Mouse (Mus musculus) left cerebral cortex, postnatal 4 days (tissue): ENCODE results near the gene Mphosph10. TPM values are rescaled to one million over a fixed set of nuclear protein-coding genes. Genes with fewer than 3 reads are reported as not detected.

Source experiments
- DNase-seq: peaks from one replicate; pipeline ENCODE4 v3.0.0-alpha.2; 2022
- intact Hi-C: fragments of 180-260 bp; cut with DNase I; formaldehyde crosslinking; loops from one replicate; pipeline ENCODE4 v1.15.1; 2025
- total RNA-seq, 2 experiments: library from RNA; stranded (reverse); gene quantifications; 2 replicates each; pipeline ENCODE4 v1.2.3; 2021

Gene Mphosph10
- total RNA-seq, 2 experiments from 2014 or later: 15.0 to 17.9 TPM

- intact Hi-C loops: no loop called here
- no peak for DNase-seq
Observed at GRCm38 (mm10) chr7:64356661-64357060, 35.4 kb downstream of the Mphosph10 start.

GRCm38 (mm10) chr7:64354206-64354605, 37.9 kb downstream of the Mphosph10 start:
- DNase-seq: no peak
- intact Hi-C loops: no loop called here

- intact Hi-C loops: no loop called here
- DNase-seq: peak; percentile 71
Observed at GRCm38 (mm10) chr7:64351087-64351486, 41.0 kb downstream of the Mphosph10 start.

- intact Hi-C loops: no loop called here
Observed at GRCm38 (mm10) chr7:64349147-64349861, 42.8 kb downstream of the Mphosph10 start.

GRCm38 (mm10) chr7:64347813-64348212, 44.3 kb downstream of the Mphosph10 start:
- DNase-seq: no peak

More at GRCm38 (mm10) chr7:64349147-64349861, 42.8 kb downstream of the Mphosph10 start:
- peak; percentile 61 for DNase-seq

GRCm38 (mm10) chr7:64332686-64333085, 59.4 kb downstream of the Mphosph10 start:
- peak; percentile 43 for DNase-seq
- intact Hi-C loops: no loop called here

More at GRCm38 (mm10) chr7:64347813-64348212, 44.3 kb downstream of the Mphosph10 start:
- intact Hi-C loops: no loop called here

GRCm38 (mm10) chr7:64331309-64331708, 60.8 kb downstream of the Mphosph10 start:
- DNase-seq: no peak
- intact Hi-C loops: no loop called here

GRCm38 (mm10) chr7:64327486-64327885, 64.6 kb downstream of the Mphosph10 start:
- DNase-seq: no peak
- intact Hi-C loops: loop anchor here (10.0 kb wide), 1 partner anchor 163 kb away; no protein-coding TSS in a partner anchor

- peak; percentile 87 for DNase-seq
- intact Hi-C loops: loop anchor here (10.0 kb wide), 1 partner anchor 162 kb away; no protein-coding TSS in a partner anchor
Observed at GRCm38 (mm10) chr7:64326892-64327291, 65.2 kb downstream of the Mphosph10 start.

Other genes with a start within 250 kb of the Mphosph10 start
- under 1 TPM; 0.10 to 0.77 TPM for gene Trpm1, start 238.4 kb downstream of the Mphosph10 start, total RNA-seq
- 10 to 100 TPM; 10.5 to 11.8 TPM for gene Mtmr10, start 104.6 kb downstream of the Mphosph10 start, total RNA-seq
- 1 to 10 TPM; 8.4 to 9.6 TPM for gene Fan1, start 18.2 kb downstream of the Mphosph10 start, total RNA-seq
- gene Mcee, start 339 bp upstream of the Mphosph10 start, total RNA-seq: 10 to 100 TPM; 21.4 to 25.6 TPM
- 100 to 1,000 TPM; 204 to 211 TPM for gene Apba2, start 109.4 kb upstream of the Mphosph10 start, total RNA-seq